Mouse (Mus musculus): ENCODE data around the gene Stard3nl. TPM values are rescaled to one million over a fixed set of nuclear protein-coding genes. Genes with fewer than 3 reads are reported as not detected.
A peak's percentile ranks its signal among the peaks of the same experiment; 100 is the strongest.

The Stard3nl gene
- polyA plus RNA-seq, 1 experiment from 2014 or later, result 67.2 TPM

- no peak overlapping the region for H3K27ac ChIP-seq
- H3K4me3 ChIP-seq, result no peak overlapping the region
- no peaks in the 10 kb centered on the region for H3K9me3 ChIP-seq (replicated peaks)
- no peaks in the 10 kb centered on the region for H3K4me1 ChIP-seq (replicated peaks)
- H3K9ac ChIP-seq, result no peak overlapping the region
- 73% methylated on average over 4 of the region's 4 CpGs for WGBS
- H3K4me2 ChIP-seq, result no peak overlapping the region
- ATAC-seq (replicated peaks; ENCODE audit: insufficient number of reproducible peaks, insufficient read depth, low FRiP score, low read depth), result no peak
- H3K27me3 ChIP-seq, result no peaks in the 10 kb centered on the region
- no peaks in the 10 kb centered on the region for H3K36me3 ChIP-seq
These were observed 15.1 kb upstream of the Stard3nl start for GRCm38 (mm10) chr13:19410694-19411093.

GRCm38 (mm10) chr13:19407953-19408352 lies 12.4 kb upstream of the Stard3nl start:
- Histone ChIP-seq H3K9me3 (replicated peaks) (no peaks in the 10 kb centered on the region), H3K4me3 (no peak overlapping the region), H3K27me3 (no peaks in the 10 kb centered on the region), H3K4me1 (replicated peaks) (no peaks in the 10 kb centered on the region), H3K4me2 (no peak overlapping the region), H3K36me3 (no peaks in the 10 kb centered on the region), H3K9ac (no peak overlapping the region), H3K27ac (no peak overlapping the region)
- WGBS, result 85% methylated on average over 2 of the region's 2 CpGs
- no peak for ATAC-seq (replicated peaks; ENCODE audit: insufficient number of reproducible peaks, insufficient read depth, low FRiP score, low read depth)

GRCm38 (mm10) chr13:19404623-19405022 lies 9.0 kb upstream of the Stard3nl start:
- H3K9me3 ChIP-seq (replicated peaks), result no peaks in the 10 kb centered on the region
- H3K4me3 ChIP-seq, result no peak overlapping the region
- H3K36me3 ChIP-seq, result no peaks in the 10 kb centered on the region
- no peaks in the 10 kb centered on the region for H3K27me3 ChIP-seq
- no peak overlapping the region for H3K9ac ChIP-seq
- 64% methylated on average over 2 of the region's 2 CpGs for WGBS
- no peak overlapping the region for H3K27ac ChIP-seq
- no peaks in the 10 kb centered on the region for H3K4me1 ChIP-seq (replicated peaks)
- no peak overlapping the region for H3K4me2 ChIP-seq
- ATAC-seq (replicated peaks; ENCODE audit: insufficient number of reproducible peaks, insufficient read depth, low FRiP score, low read depth), result no peak

GRCm38 (mm10) chr13:19394798-19395687 lies 552 bp downstream of the Stard3nl start:
- ATAC-seq (replicated peaks; ENCODE audit: insufficient number of reproducible peaks, insufficient read depth, low FRiP score, low read depth), result peak; percentile 78
- Histone ChIP-seq H3K27ac (peak overlapping the region; percentile 85), H3K9me3 (replicated peaks) (no peaks in the 10 kb centered on the region), H3K4me3 (peak overlapping the region; percentile 86), H3K4me2 (peak overlapping the region; percentile 62), H3K4me1 (replicated peaks) (peaks cover 19% of the 10 kb centered on the region), H3K36me3 (no peaks in the 10 kb centered on the region), H3K9ac (peak overlapping the region; percentile 83), H3K27me3 (no peaks in the 10 kb centered on the region)
- WGBS, result 1% methylated on average over 25 of the region's 25 CpGs

- no peaks in the 10 kb centered on the region for H3K36me3 ChIP-seq
- ATAC-seq (replicated peaks; ENCODE audit: insufficient number of reproducible peaks, insufficient read depth, low FRiP score, low read depth), result no peak
- no peaks in the 10 kb centered on the region for H3K9me3 ChIP-seq (replicated peaks)
- no peak overlapping the region for H3K9ac ChIP-seq
- H3K27ac ChIP-seq, result no peak overlapping the region
- H3K4me1 ChIP-seq (replicated peaks), result peaks cover 21% of the 10 kb centered on the region
- no peaks in the 10 kb centered on the region for H3K27me3 ChIP-seq
- H3K4me2 ChIP-seq, result peak overlapping the region; percentile 62
- WGBS, result 28% methylated on average over 4 of the region's 4 CpGs
- no peak overlapping the region for H3K4me3 ChIP-seq
These were observed 1.4 kb downstream of the Stard3nl start for GRCm38 (mm10) chr13:19394171-19394570.

- H3K4me2 ChIP-seq, result no peak overlapping the region
- H3K4me3 ChIP-seq, result no peak overlapping the region
- H3K4me1 ChIP-seq (replicated peaks), result peaks cover 21% of the 10 kb centered on the region
- no peaks in the 10 kb centered on the region for H3K9me3 ChIP-seq (replicated peaks)
- ATAC-seq (replicated peaks; ENCODE audit: insufficient number of reproducible peaks, insufficient read depth, low FRiP score, low read depth), result no peak
- 66% methylated on average over 2 of the region's 2 CpGs for WGBS
- no peaks in the 10 kb centered on the region for H3K27me3 ChIP-seq
- H3K9ac ChIP-seq, result no peak overlapping the region
- no peaks in the 10 kb centered on the region for H3K36me3 ChIP-seq
- no peak overlapping the region for H3K27ac ChIP-seq
These were observed 1.9 kb downstream of the Stard3nl start for GRCm38 (mm10) chr13:19393731-19394130.

- no peak overlapping the region for H3K27ac ChIP-seq
- H3K9me3 ChIP-seq (replicated peaks), result no peaks in the 10 kb centered on the region
- H3K4me2 ChIP-seq, result no peak overlapping the region
- H3K36me3 ChIP-seq, result no peaks in the 10 kb centered on the region
- no peak overlapping the region for H3K9ac ChIP-seq
- no peaks in the 10 kb centered on the region for H3K27me3 ChIP-seq
- WGBS, result 71% methylated on average over 4 of the region's 4 CpGs
- no peak for ATAC-seq (replicated peaks; ENCODE audit: insufficient number of reproducible peaks, insufficient read depth, low FRiP score, low read depth)
- peaks cover 20% of the 10 kb centered on the region for H3K4me1 ChIP-seq (replicated peaks)
- no peak overlapping the region for H3K4me3 ChIP-seq
These were observed 4.0 kb downstream of the Stard3nl start for GRCm38 (mm10) chr13:19391608-19392007.

- Histone ChIP-seq H3K36me3 (no peaks in the 10 kb centered on the region), H3K4me1 (replicated peaks) (peaks cover 17% of the 10 kb centered on the region), H3K9ac (no peak overlapping the region), H3K9me3 (replicated peaks) (no peaks in the 10 kb centered on the region), H3K4me3 (no peak overlapping the region), H3K4me2 (no peak overlapping the region), H3K27ac (no peak overlapping the region), H3K27me3 (no peaks in the 10 kb centered on the region)
- ATAC-seq (replicated peaks; ENCODE audit: insufficient number of reproducible peaks, insufficient read depth, low FRiP score, low read depth), result no peak
- WGBS, result 70% methylated on average over 4 of the region's 4 CpGs
These were observed 5.3 kb downstream of the Stard3nl start for GRCm38 (mm10) chr13:19390296-19390695.

GRCm38 (mm10) chr13:19389896-19390295 lies 5.7 kb downstream of the Stard3nl start:
- H3K27me3 ChIP-seq, result no peaks in the 10 kb centered on the region
- H3K9me3 ChIP-seq (replicated peaks), result no peaks in the 10 kb centered on the region
- H3K4me1 ChIP-seq (replicated peaks), result peaks cover 16% of the 10 kb centered on the region
- no peak overlapping the region for H3K4me2 ChIP-seq
- H3K4me3 ChIP-seq, result no peak overlapping the region
- no peaks in the 10 kb centered on the region for H3K36me3 ChIP-seq
- no peak for ATAC-seq (replicated peaks; ENCODE audit: insufficient number of reproducible peaks, insufficient read depth, low FRiP score, low read depth)
- H3K9ac ChIP-seq, result no peak overlapping the region
- WGBS, result 52% methylated on average over 12 of the region's 12 CpGs
- H3K27ac ChIP-seq, result no peak overlapping the region

- Histone ChIP-seq H3K4me3 (no peak overlapping the region), H3K4me1 (replicated peaks) (peaks cover 13% of the 10 kb centered on the region), H3K27ac (no peak overlapping the region), H3K4me2 (no peak overlapping the region), H3K27me3 (no peaks in the 10 kb centered on the region), H3K36me3 (no peaks in the 10 kb centered on the region), H3K9me3 (replicated peaks) (no peaks in the 10 kb centered on the region), H3K9ac (no peak overlapping the region)
- no peak for ATAC-seq (replicated peaks; ENCODE audit: insufficient number of reproducible peaks, insufficient read depth, low FRiP score, low read depth)
- 62% methylated on average over 1 of the region's 1 CpGs for WGBS
These were observed 6.2 kb downstream of the Stard3nl start for GRCm38 (mm10) chr13:19389434-19389833.

- no peaks in the 10 kb centered on the region for H3K9me3 ChIP-seq (replicated peaks)
- H3K27me3 ChIP-seq, result no peaks in the 10 kb centered on the region
- no peak overlapping the region for H3K27ac ChIP-seq
- no peaks in the 10 kb centered on the region for H3K36me3 ChIP-seq
- H3K4me2 ChIP-seq, result no peak overlapping the region
- WGBS, result 86% methylated on average over 4 of the region's 4 CpGs
- ATAC-seq (replicated peaks; ENCODE audit: insufficient number of reproducible peaks, insufficient read depth, low FRiP score, low read depth), result no peak
- H3K4me1 ChIP-seq (replicated peaks), result peaks cover 5% of the 10 kb centered on the region
- H3K4me3 ChIP-seq, result no peak overlapping the region
- no peak overlapping the region for H3K9ac ChIP-seq
These were observed 10.4 kb downstream of the Stard3nl start for GRCm38 (mm10) chr13:19385226-19385625.

All from heart, embryonic 15.5 days (tissue).